ENCODE assay signal across 8 mouse cellular contexts in genomic region chr7:44586930-44587329, GRCm38 (mm10). TPM values are rescaled to one million over a fixed set of nuclear protein-coding genes. Genes with fewer than 3 reads are reported as not detected.
DNase-seq lines count a peak whose midpoint lies in the region; ATAC-seq lines count a peak whose summit lies in the region.

No protein-coding gene starts in this region.

- H3K27me3 ChIP-seq in heart, embryonic 16.5 days (ENCODE audit: control insufficient read depth, insufficient read depth, low read length) = peaks cover 76% of the 10 kb centered on the region
- peaks cover 29% of the 10 kb centered on the region for H3K27me3 ChIP-seq in midbrain, embryonic 11.5 days (ENCODE audit: control insufficient read depth, insufficient read depth, low read length)
- 0 out of 2 replicates have a peak, but pooled peaks cover 1% of the 10 kb centered on the region for H3K27me3 ChIP-seq in splenic B cell, adult 2 months (ENCODE audit: control insufficient read depth, insufficient read depth, low read length, poor library complexity, severe bottlenecking)

- peaks cover 12% of the 10 kb centered on the region for H3K4me1 ChIP-seq in heart, embryonic 16.5 days (ENCODE audit: control insufficient read depth, insufficient read depth, low read length)
- H3K4me1 ChIP-seq in midbrain, embryonic 11.5 days (ENCODE audit: control insufficient read depth, insufficient read depth, low read length) = peaks cover 31% of the 10 kb centered on the region

- ATAC-seq in heart, embryonic 16.5 days (replicated peaks; ENCODE audit: extremely low read depth, insufficient read depth, low FRiP score) = no peak
- peak; percentile 45 for ATAC-seq in midbrain, embryonic 11.5 days (ENCODE audit: low FRiP score)
- no peak for ATAC-seq in erythroblast, adult 5-6 weeks (replicated peaks; ENCODE audit: low FRiP score, poor library complexity, severe bottlenecking)

- no peak overlapping the region for H3K9ac ChIP-seq in heart, embryonic 16.5 days (ENCODE audit: low read length)
- H3K9ac ChIP-seq in midbrain, embryonic 11.5 days (ENCODE audit: low read length) = peak overlapping the region; percentile 65; the same call in 1 of the 2 replicates

- 2% methylated on average over 18 of the region's 18 CpGs for WGBS in heart, embryonic 16.5 days
- WGBS in midbrain, embryonic 11.5 days = under 1% methylated on average over 18 of the region's 18 CpGs

- no peaks in the 10 kb centered on the region for H3K9me3 ChIP-seq in heart, embryonic 16.5 days (replicated peaks; ENCODE audit: control insufficient read depth, low read length)
- no peaks in the 10 kb centered on the region for H3K9me3 ChIP-seq in midbrain, embryonic 11.5 days (ENCODE audit: control insufficient read depth, low read length)

- DNase-seq in B cell, adult 2 months = peak; percentile 66 to 69
- peak; percentile 81 for DNase-seq in Muller cell, postnatal 12 days (ENCODE audit: inconsistent ontology term)
- DNase-seq in embryo, embryonic 10.5 days (ENCODE audit: low spot score) = peak; percentile 90
- DNase-seq in left cerebral cortex, adult 8-10 months (ENCODE audit: low spot score in 2 of 2) = peak; percentile 61 to 82
- peak; percentile 97 for DNase-seq in midbrain, embryonic 11.5 days (ENCODE audit: low spot score, missing footprints)
- peak; percentile 63 for DNase-seq in splenic B cell, adult 2 months (ENCODE audit: low read depth, low spot score)

- peak overlapping the region; percentile 33 for H3K4me2 ChIP-seq in heart, embryonic 16.5 days (ENCODE audit: low read depth, low read length)
- peak overlapping the region; percentile 66 for H3K4me2 ChIP-seq in midbrain, embryonic 11.5 days

- H3K4me3 ChIP-seq in heart, embryonic 16.5 days (ENCODE audit: low read length) = peak overlapping the region; percentile 13
- H3K4me3 ChIP-seq in midbrain, embryonic 11.5 days (ENCODE audit: low read depth, low read length) = peak overlapping the region; percentile 35

- no peaks in the 10 kb centered on the region for H3K36me3 ChIP-seq in heart, embryonic 16.5 days (ENCODE audit: control insufficient read depth, insufficient read depth)
- H3K36me3 ChIP-seq in midbrain, embryonic 11.5 days (ENCODE audit: control insufficient read depth, insufficient read depth, low read length) = no peaks in the 10 kb centered on the region
- H3K36me3 ChIP-seq in splenic B cell, adult 2 months (ENCODE audit: control insufficient read depth, insufficient read depth, low read length, poor library complexity, severe bottlenecking) = peaks cover 8% of the 10 kb centered on the region

- H3K27ac ChIP-seq in heart, embryonic 16.5 days (ENCODE audit: low read length) = no peak overlapping the region
- no peak overlapping the region for H3K27ac ChIP-seq in midbrain, embryonic 11.5 days (ENCODE audit: low read depth, low read length)

RNA-seq across cellular contexts. Expression of gene Kcnc3, which starts 3.5 kb away (rescaled TPM):
- polyA plus RNA-seq in heart, embryonic 16.5 days (2015; fragmentation: Nextera tagmentation; extraction: Ambion mirVana) = 0.08 and 0.32 TPM in 2 replicates
- 10 to 100 TPM; 85.4 to 98.3 (median 97.3) TPM for total RNA-seq in left cerebral cortex, adult 8-10 months (2022)
- polyA plus RNA-seq in midbrain, embryonic 11.5 days (2014; fragmentation: Nextera tagmentation; extraction: Ambion mirVana) = 0.86 and 1.3 TPM in 2 replicates
- total RNA-seq in erythroblast, adult 5-6 weeks (2015; ENCODE audit: low replicate concordance) = not detected in 2 replicates
- 0.42 TPM in 1 of 2 replicates, not detected in the other for total RNA-seq in erythroblast, adult 5-6 weeks (2017; ENCODE audit: low replicate concordance)

RNA-seq across cellular contexts. Expression of gene Napsa, which starts 14.8 kb away (rescaled TPM):
- 2.8 and 11.6 TPM in 2 replicates for polyA plus RNA-seq in heart, embryonic 16.5 days (2015; fragmentation: Nextera tagmentation; extraction: Ambion mirVana)
- not detected for total RNA-seq in left cerebral cortex, adult 8-10 months (2022)
- polyA plus RNA-seq in midbrain, embryonic 11.5 days (2014; fragmentation: Nextera tagmentation; extraction: Ambion mirVana) = 0.21 and 0.33 TPM in 2 replicates
- total RNA-seq in erythroblast, adult 5-6 weeks (2015; ENCODE audit: low replicate concordance) = 66.9 TPM in 2 replicates
- 18.0 and 26.1 TPM in 2 replicates for total RNA-seq in erythroblast, adult 5-6 weeks (2017; ENCODE audit: low replicate concordance)

RNA-seq across cellular contexts. Expression of gene Nr1h2, which starts 33.2 kb away (rescaled TPM):
- polyA plus RNA-seq in heart, embryonic 16.5 days (2015; fragmentation: Nextera tagmentation; extraction: Ambion mirVana) = 64.3 and 73.5 TPM in 2 replicates
- total RNA-seq in left cerebral cortex, adult 8-10 months (2022) = 10 to 100 TPM; 61.1 to 71.4 (median 64.3) TPM
- polyA plus RNA-seq in midbrain, embryonic 11.5 days (2014; fragmentation: Nextera tagmentation; extraction: Ambion mirVana) = 63.8 and 69.6 TPM in 2 replicates
- total RNA-seq in erythroblast, adult 5-6 weeks (2015; ENCODE audit: low replicate concordance) = 34.4 and 41.8 TPM in 2 replicates
- total RNA-seq in erythroblast, adult 5-6 weeks (2017; ENCODE audit: low replicate concordance) = 32.0 and 41.0 TPM in 2 replicates

RNA-seq across cellular contexts. Expression of gene Pold1, which starts 38.3 kb away (rescaled TPM):
- polyA plus RNA-seq in heart, embryonic 16.5 days (2015; fragmentation: Nextera tagmentation; extraction: Ambion mirVana) = 61.1 and 70.5 TPM in 2 replicates
- total RNA-seq in left cerebral cortex, adult 8-10 months (2022) = 10 to 100 TPM; 10.5 to 13.8 (median 12.8) TPM
- 51.8 and 58.5 TPM in 2 replicates for polyA plus RNA-seq in midbrain, embryonic 11.5 days (2014; fragmentation: Nextera tagmentation; extraction: Ambion mirVana)
- 21.3 and 26.5 TPM in 2 replicates for total RNA-seq in erythroblast, adult 5-6 weeks (2015; ENCODE audit: low replicate concordance)
- 16.2 and 29.3 TPM in 2 replicates for total RNA-seq in erythroblast, adult 5-6 weeks (2017; ENCODE audit: low replicate concordance)

RNA-seq across cellular contexts. Expression of gene Spib, which starts 55.1 kb away (rescaled TPM):
- polyA plus RNA-seq in heart, embryonic 16.5 days (2015; fragmentation: Nextera tagmentation; extraction: Ambion mirVana) = 4.0 and 5.9 TPM in 2 replicates
- total RNA-seq in left cerebral cortex, adult 8-10 months (2022) = under 1 TPM in 1 of 4 experiments, not detected in 3; 0.22 TPM
- 0.07 TPM in 1 of 2 replicates, not detected in the other for polyA plus RNA-seq in midbrain, embryonic 11.5 days (2014; fragmentation: Nextera tagmentation; extraction: Ambion mirVana)
- total RNA-seq in erythroblast, adult 5-6 weeks (2015; ENCODE audit: low replicate concordance) = 1.7 and 1.9 TPM in 2 replicates
- 1.9 and 2.6 TPM in 2 replicates for total RNA-seq in erythroblast, adult 5-6 weeks (2017; ENCODE audit: low replicate concordance)

Comparison
In these comparisons a context has a peak if more than half of its experiments do, and no peak if none do; other contexts are left out.
1. RNA of gene Kcnc3, which starts 3.5 kb away (total RNA-seq): 85.4 to 98.3 TPM in left cerebral cortex, adult 8-10 months; 0.42 TPM in erythroblast, adult 5-6 weeks; every median in the first group is over 10 times any median in the second.
2. RNA of gene Napsa, which starts 14.8 kb away (total RNA-seq): 18.0 to 66.9 TPM in erythroblast, adult 5-6 weeks; not detected in left cerebral cortex, adult 8-10 months; every median in the first group is over 10 times any median in the second.
3. Peak in every context shown above with its lines, with median percentiles within 50 percentile points of each other: DNase-seq.